Mouse (Mus musculus) c-Kit-positive CD71-negative TER-119-negative erythroid progenitor cells, embryonic 14.5 days (primary cell): Measurements from ENCODE around the gene Hcls1.

Source experiments
- DNase-seq: peaks from one replicate; pipeline ENCODE4 v3.0.0-alpha.2; 2013; ENCODE audit warnings: low read depth

Gene Hcls1

DNA sequence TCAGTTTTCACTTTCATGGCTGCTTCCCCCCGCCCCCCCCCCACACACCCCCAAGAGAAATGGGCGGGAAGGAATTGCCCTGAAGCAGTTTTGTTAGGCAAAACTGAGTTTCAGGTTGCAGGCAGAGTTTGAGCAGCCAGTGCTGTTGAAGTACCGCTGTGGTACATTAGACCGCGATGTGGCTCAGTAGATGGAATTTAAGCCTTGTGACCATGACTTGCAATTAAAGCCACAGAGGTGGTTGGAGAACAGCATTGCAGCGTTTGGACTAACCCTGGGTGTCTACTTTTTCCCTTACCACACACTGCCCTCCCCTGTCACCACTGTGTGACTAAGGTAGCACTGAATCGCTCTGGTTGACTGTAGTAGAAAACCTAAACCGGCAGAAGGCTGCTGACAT, 54.7 kb downstream of the Hcls1 start:
- no peak for DNase-seq

GRCm38 (mm10) chr16:36989999-36990625, 55.3 kb downstream of the Hcls1 start, which contains the start of gene Fbxo40:
Fbxo40 (minus strand) TSS chr16:36990467.
- no peak for DNase-seq

DNA sequence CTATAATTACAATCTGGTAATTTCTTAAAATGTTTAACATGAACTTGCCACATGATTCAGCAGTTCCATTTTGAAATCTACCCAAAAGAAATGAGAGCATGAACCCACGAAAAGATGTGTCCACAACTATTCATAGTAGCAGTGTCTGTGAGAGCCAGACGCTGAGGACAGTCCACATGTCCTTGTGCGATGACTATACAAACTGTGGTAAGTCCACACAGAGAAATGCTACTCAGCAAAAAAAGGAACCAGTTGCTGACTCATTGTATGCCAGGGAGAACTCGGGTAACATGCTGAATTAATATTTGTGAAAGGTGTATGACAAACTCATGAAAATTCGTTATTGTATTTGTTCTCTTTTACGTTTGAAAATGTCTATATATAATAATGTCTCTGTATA, 62.9 kb downstream of the Hcls1 start:
- no peak for DNase-seq

DNA sequence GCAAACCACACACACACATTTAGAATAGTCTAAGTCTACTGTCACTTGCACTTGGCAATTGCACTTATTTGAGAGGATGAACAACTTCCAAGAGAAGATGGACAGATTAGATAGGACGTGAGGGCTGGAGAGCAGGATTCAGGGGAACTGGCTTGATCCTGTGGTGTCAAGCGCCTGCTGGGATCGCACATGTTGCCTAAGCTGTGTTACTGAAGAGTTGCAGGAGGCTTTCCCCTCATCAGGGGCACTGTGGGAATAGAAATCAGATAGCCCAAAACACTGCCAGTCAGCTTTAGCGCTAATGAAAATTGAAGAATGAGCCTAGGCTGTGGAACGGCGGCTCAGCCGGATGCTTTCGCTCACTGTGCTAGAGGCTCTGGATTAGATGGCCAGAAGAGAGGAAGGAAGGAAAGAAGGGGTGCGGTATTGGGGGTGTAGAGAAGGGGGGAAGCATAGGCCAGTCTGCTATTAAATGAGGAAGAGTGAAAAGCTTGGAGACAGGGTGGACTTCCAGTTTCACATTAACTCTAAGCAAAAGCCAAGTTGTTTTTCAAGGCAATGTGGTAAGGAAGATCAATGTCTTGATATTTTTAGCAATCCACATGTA, 64.7 kb downstream of the Hcls1 start:
- DNase-seq = no peak

GRCm38 (mm10) chr16:37009262-37009661, 74.5 kb downstream of the Hcls1 start:
- no peak for DNase-seq

DNA sequence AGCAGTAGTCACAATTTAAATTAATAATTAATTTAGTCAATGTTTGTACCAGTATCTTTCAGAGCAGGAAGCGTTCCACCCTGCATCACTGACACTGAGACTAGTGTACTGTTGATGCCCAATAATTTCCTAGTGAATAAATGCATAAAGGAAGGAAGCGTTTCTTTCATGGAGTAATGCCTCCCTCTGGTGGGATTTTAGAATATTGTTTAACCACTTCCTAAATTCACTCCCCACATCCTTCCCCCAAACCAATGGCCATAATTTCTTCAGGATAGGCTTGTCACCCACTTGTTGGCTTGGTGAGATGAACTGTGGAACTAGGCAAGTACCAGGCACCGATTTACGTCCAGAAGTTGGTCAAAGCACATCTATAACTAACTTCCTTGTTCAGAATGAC, 75.6 kb downstream of the Hcls1 start:
- DNase-seq = peak; percentile 63

DNA sequence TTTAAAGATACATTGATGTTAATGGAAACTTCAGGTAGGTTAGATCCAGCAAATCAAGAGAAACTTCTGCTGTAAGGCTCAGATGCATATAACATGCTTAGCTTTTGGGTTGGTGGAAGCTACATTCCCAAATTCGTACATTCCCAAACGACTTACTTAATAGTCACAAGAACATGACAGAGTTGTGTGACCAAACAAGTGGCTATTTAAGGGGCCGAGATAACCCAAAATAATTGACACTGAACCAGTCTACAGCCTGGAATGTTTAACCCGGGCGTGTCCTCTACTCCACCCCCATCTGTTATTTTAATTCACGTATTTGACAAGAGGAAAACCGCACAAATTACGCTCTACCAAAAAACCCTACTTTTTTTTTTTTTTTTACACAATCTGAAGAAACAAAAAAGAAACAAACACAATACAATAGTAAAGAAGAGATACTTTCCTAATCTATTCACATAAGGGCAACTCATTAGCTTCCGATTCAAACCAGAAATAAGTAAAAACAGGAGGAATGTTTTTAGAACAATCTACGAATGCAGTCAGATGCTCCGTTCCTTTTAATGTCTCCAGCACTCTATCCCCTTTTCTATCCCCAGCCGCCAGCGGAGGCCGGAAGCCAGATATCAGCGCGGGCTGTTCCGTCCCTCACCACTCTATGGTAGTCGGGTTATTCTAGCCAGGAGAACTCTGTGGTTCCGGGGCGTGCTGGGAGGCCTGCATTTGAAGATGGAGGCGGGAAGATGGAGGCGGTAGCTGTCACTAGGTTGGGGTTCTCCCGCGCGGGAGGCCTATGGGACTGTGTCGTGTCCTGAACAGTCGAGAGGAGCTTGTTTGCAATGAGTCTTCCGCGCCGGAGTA, 76.5 kb downstream of the Hcls1 start, which contains the start of gene Polq:
Polq (plus strand) TSS at position 726 of the 861 bp plus-strand sequence.
- peak; percentile 95 for DNase-seq

GRCm38 (mm10) chr16:37011922-37012289, 77.1 kb downstream of the Hcls1 start:
- DNase-seq = no peak

DNA sequence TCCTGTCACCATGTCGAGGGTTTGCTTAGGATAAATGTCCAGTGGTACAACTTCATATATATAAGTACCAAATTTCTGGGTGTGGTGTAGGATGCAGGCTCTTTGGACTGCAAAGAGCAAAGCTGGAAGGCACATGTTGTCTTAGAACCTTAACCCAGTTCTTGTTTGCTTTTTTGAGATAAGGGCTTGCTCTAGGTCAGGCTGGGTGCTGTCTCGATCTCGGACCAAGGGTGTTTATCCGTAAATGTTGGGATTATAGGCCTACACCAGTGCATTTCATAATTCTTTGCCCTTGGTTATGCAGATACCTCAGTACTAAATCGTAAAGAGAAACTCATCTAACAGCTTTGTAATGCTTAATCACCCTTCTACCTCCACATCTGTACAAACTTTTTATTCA, 77.6 kb downstream of the Hcls1 start:
- no peak for DNase-seq
